Mouse (Mus musculus) liver, adult (tissue): ENCODE measurements at regions not wholly inside any gene's neighbourhood (a gene's known extent, or its start where the extent isn't known, plus 50 kb on each side); places are given as distances from the start of the nearest gene placed in this dataset.

ENCODE experiments used
- GATA4 ChIP-seq: IDR thresholded peaks from 2 replicates; pipeline ENCODE4 v1.6.1; 2014; ENCODE audit warnings: mild to moderate bottlenecking, low read length; ENCODE audit not compliant: insufficient replicate concordance

DNA sequence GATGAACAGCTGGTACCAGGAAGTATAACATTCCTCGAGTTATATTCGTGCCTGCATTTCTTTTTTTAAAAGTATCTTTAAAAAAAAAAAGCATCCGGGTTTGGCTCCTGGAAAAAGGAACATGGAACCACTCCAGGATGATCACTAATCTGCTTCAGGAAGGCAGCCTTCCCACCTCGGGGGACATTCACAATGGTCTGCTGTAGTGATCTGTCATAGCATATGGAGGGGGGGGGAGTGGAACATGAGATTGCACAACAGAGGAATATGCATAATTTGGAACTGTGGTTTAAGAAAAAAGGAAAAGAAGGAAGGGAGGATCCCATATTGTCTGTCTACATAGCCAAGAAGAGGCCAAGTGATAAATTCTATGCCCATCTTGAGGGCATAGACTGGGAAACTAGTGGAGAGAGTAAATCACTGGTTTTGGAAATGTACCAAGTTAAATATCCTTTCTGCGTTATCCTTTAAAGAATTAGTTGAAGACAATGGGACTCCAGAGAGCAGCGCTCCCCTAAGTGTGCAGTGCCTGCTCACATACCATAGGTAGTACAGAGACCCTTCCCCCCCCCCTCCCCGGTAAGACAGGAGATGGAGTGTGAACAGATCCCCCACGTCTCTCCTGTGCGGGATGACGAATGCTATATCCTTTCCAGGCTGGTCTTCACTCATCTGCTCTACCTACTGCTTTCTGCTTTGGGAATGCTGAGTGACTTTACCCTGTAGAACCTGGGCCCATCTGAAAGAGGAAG lies 240.0 kb downstream of the Ndfip2 start:
- no peak for TF ChIP-seq GATA4

GRCm38 (mm10) chr14:105495161-105495560 lies 236.8 kb downstream of the Ndfip2 start:
- TF ChIP-seq GATA4: no peak

DNA sequence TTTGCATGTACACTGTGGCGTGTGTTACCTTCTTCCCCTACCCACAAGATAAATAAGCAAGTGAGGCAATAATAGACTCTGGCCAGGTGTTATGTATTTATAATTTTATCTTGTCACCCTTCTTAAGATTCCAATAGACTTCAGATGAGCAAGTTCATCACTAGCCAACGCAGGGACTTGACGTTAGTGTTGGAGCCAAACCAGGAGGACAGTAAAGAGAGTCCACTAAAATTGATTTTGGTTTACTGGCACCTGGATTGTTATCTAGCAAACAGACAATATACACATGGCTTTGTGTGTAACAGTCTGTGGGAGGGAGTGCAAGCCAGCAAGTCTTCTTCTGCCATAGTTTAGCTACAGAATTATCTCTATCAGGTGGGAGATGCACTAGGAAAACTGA lies 236.0 kb downstream of the Ndfip2 start:
- TF ChIP-seq GATA4: no peak

DNA sequence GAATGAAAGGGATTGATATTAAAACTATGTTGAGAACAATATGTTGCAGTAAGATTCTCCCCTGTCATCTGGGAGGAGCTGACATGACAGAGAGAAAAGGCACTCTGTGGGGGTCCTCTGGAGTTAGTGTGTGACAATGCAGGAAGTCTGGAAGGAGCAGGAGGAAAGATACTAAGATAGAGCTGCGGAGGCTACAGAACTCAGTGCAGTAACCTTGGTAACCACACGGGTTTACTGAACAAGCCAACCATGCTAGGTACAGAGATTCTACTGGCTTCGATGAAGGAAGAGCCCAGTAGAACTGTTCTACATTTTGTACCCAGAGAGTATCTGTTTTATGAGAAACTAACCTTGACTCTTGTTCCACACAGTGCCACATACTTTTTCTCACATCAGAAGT lies 231.8 kb downstream of the Ndfip2 start:
- TF ChIP-seq GATA4: no peak

DNA sequence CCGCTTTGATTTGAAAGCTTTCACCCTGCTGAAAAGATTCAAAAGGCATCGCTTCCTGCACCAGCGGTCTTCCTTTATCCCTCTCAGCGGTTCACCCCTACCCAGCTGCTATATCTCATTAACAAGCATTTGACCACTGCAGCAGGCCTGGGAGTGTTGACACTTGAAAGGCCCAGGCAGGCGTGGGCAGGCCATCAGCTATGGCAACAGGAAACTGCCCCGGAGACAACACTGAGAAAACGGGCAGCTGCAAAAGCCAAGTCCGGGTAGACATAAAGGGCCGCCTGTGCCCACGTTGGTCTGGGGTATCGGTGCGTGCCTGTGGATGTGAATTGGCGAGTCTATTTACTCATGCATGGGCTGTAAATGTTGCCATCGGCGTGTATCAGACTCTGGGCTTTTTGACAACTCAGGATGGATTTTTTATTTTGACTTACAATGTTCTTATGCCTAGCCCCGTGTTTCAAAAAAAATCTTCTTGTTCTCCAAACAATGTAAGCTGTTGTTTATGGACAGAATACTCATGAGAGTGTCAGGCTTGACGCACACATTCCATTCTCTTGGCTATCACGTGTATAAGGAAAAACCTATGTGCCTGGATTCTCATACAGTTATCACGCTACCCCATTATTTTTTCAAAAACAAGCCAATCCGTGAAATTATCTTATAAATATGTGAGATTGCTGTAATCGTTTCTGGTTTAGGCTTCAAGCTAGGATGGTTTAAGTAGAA lies 225.1 kb downstream of the Ndfip2 start:
- TF ChIP-seq GATA4: no peak

DNA sequence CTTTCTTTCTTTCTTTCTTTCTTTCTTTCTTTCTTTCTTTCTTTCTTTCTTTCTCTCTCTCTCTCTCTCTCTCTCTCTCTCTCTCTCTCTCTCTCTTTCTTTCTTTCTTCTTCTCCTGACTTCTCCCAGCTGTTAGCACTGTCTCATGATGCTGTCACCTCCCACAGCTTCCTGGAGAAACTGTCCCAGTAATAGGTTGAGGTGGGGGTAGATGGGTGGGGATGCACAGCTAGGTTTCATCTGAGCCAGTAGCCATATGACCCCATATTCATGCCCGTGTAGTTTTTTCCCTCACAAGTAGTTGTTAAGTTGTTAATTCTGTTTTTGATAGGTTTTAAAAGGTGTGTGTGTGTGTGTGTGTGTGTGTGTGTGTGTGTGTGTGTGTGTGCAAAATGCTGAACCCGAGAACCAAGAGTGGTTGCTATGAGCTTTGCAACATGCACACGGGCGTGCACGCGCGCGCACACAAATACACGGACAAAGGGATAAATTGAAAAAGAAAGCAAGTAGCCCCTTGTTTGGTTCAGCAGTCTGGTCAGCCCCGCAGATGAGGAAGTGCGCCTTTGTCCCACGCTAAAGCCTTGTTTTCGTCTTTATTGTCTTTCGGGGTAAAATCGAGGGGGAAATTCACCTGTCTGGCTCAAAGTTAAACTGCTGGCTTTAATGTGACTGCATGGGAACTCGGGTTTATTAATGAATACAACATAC lies 224.4 kb downstream of the Ndfip2 start:
- no peak for TF ChIP-seq GATA4

- no peak for TF ChIP-seq GATA4
These were observed 221.7 kb downstream of the Ndfip2 start for GRCm38 (mm10) chr14:105480048-105480447.

DNA sequence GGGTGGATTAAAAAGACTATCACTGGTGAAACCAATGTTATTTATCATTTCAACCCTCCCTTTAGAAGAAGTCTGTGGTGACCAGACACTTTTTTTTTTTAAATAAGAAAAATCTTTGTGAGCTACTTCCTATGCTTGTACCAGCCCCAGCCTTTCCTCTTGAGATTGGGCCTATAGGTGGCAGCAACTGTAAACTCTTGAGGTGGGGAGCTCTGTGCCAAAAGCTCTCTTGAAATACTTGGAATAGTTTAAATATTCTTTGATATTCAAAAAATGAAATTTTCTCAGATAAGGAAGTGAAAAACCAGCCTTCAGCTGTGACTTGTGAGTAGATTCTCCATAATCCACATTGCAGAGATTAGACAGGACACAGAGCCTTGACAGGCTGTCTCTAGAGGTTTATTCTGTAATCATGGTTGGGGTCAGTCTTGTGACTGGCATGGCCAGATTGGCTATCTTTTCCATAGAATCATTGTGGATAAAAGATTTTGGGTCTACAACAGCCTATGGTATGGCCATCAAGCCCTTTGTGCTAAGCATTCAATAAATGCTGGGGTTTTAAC lies 216.7 kb downstream of the Ndfip2 start:
- no peak for TF ChIP-seq GATA4

DNA sequence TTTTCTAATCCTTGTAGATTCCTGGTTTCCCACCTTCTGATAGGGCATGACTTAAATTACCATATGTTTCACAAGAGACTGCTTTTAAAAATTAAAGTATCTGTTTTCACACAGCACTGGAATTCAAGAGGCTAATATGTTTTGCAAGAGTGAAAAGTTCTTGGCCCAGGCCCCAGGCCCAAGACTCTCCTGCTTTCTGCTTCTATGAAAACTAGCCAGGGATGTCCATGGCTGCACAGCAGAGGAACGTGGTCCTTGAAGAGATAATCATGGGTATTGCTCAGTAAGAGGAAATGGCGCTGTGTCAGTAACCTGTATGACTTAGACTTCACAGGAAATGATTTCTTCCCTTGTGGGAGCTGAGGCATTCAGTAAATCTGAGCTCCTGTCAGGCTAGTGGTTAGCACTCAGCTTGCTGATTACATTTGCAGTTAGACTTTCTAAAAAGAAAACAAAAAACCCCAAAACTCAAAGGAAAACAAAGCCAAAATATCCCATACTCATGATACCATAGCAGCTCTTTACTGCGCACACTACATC lies 190.6 kb downstream of the Ndfip2 start:
- no peak for TF ChIP-seq GATA4

DNA sequence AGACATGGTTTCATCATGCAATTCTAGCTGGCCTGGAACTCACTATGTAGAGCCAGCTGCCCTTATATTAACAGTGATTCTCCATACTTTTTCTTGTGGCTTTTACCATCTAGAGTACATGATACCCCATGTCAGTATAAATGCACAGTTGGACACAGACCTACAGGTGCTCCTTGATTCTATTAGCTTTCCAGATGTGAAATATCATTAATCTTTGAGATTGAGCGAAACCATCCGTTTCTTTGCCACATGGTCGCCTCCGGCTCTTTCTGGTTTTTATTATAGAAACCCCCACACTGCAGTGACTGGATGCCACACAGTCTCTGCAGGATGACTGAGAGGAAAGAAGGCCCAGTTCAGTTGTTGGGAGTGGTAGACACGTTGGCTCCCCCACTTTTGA lies 188.7 kb downstream of the Ndfip2 start:
- TF ChIP-seq GATA4: no peak

GRCm38 (mm10) chr14:105435343-105435742 lies 177.0 kb downstream of the Ndfip2 start:
- peak; percentile 86; the same call in 1 of the 2 replicates for TF ChIP-seq GATA4

DNA sequence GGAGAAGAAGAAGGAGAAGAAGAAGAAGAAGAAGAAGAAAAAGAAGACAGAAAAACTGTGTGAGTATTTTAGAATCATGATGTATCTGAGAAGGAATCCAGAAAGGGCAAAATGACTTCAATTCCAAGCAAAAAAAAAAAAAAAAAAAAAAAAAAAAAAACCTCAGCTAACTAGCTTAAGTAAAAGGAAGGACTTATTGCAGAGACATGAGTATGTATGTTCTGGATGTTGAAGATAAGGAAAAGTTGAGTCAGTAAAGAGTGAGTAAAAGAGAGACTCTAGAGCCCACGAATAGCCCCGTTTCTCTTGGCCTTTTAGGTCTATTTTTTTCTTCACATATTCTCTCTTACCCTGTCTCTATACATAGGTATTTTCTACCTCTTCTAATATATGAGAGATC lies 175.1 kb downstream of the Ndfip2 start:
- no peak for TF ChIP-seq GATA4

DNA sequence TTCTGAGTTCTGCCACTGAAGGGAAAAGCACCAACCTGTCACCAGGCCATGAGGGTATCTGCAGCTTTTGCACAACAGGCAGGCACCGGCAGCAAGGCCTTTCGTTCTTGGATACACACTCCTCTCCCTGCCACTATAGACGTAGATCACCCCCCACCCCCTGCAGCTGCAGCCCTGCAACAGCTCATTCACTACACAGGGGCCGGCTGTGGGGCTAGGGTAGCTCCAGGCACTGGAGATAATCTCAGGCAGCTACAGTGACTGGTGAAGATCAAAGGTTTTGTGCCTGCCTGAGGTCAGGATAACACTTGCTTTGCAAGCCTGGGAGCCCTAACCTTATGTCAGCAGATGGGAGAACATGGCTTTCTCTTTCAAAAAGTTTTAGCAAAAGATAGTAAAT lies 174.3 kb downstream of the Ndfip2 start:
- TF ChIP-seq GATA4: no peak

GRCm38 (mm10) chr14:105431584-105431983 lies 173.2 kb downstream of the Ndfip2 start:
- TF ChIP-seq GATA4: no peak

- no peak for TF ChIP-seq GATA4
These were observed 171.4 kb downstream of the Ndfip2 start for GRCm38 (mm10) chr14:105429664-105430257.
